Mouse (Mus musculus): ENCODE results near the gene Slc13a2. TPM values are rescaled to one million over a fixed set of nuclear protein-coding genes. Genes with fewer than 3 reads are reported as not detected.

Gene Slc13a2
- polyA plus RNA-seq, 1 experiment from 2014 or later: not detected

GRCm38 (mm10) chr11:78424352-78424751 lies 2.3 kb upstream of the Slc13a2 start:
- 80% methylated on average over 2 of the region's 2 CpGs for WGBS
- Histone ChIP-seq H3K27me3 (ENCODE audit: control insufficient read depth, insufficient read depth, low read length) (no peaks in the 10 kb centered on the region), H3K9me3 (ENCODE audit: control insufficient read depth, low read length) (no peaks in the 10 kb centered on the region), H3K27ac (no peak overlapping the region), H3K4me2 (replicated peaks) (no peak overlapping the region), H3K36me3 (replicated peaks; ENCODE audit: control insufficient read depth, insufficient read depth) (no peaks in the 10 kb centered on the region), H3K4me3 (replicated peaks; ENCODE audit: low read length) (no peak overlapping the region), H3K4me1 (replicated peaks; ENCODE audit: control insufficient read depth, insufficient read depth, low read length) (no peaks in the 10 kb centered on the region), H3K9ac (no peak overlapping the region)
- DNase-seq (ENCODE audit: low spot score): no peak
- no peak for ATAC-seq (ENCODE audit: low FRiP score)

GRCm38 (mm10) chr11:78421201-78422009 lies 612 bp downstream of the Slc13a2 start:
- no peak for ATAC-seq (ENCODE audit: low FRiP score)
- Histone ChIP-seq H3K27ac (no peak overlapping the region), H3K36me3 (replicated peaks; ENCODE audit: control insufficient read depth, insufficient read depth) (no peaks in the 10 kb centered on the region), H3K4me3 (replicated peaks; ENCODE audit: low read length) (no peak overlapping the region), H3K9ac (no peak overlapping the region), H3K4me2 (replicated peaks) (no peak overlapping the region), H3K9me3 (ENCODE audit: control insufficient read depth, low read length) (no peaks in the 10 kb centered on the region), H3K4me1 (replicated peaks; ENCODE audit: control insufficient read depth, insufficient read depth, low read length) (no peaks in the 10 kb centered on the region), H3K27me3 (ENCODE audit: control insufficient read depth, insufficient read depth, low read length) (no peaks in the 10 kb centered on the region)
- WGBS: 71% methylated on average over 13 of the region's 13 CpGs
- no peak for DNase-seq (ENCODE audit: low spot score)

- DNase-seq (ENCODE audit: low spot score) (no peak), ATAC-seq (ENCODE audit: low FRiP score) (no peak)
- no peak overlapping the region for H3K9ac ChIP-seq
- H3K36me3 ChIP-seq (replicated peaks; ENCODE audit: control insufficient read depth, insufficient read depth): no peaks in the 10 kb centered on the region
- no peak overlapping the region for H3K4me2 ChIP-seq (replicated peaks)
- H3K4me3 ChIP-seq (replicated peaks; ENCODE audit: low read length): no peak overlapping the region
- H3K4me1 ChIP-seq (replicated peaks; ENCODE audit: control insufficient read depth, insufficient read depth, low read length): no peaks in the 10 kb centered on the region
- H3K27ac ChIP-seq: no peak overlapping the region
- no peaks in the 10 kb centered on the region for H3K9me3 ChIP-seq (ENCODE audit: control insufficient read depth, low read length)
- WGBS: 80% methylated on average over 12 of the region's 12 CpGs
- H3K27me3 ChIP-seq (ENCODE audit: control insufficient read depth, insufficient read depth, low read length): no peaks in the 10 kb centered on the region
Observed at GRCm38 (mm10) chr11:78420263-78420889, 1.6 kb downstream of the Slc13a2 start.

- Histone ChIP-seq H3K9ac (no peak overlapping the region), H3K4me2 (replicated peaks) (no peak overlapping the region), H3K36me3 (replicated peaks; ENCODE audit: control insufficient read depth, insufficient read depth) (no peaks in the 10 kb centered on the region), H3K4me3 (replicated peaks; ENCODE audit: low read length) (no peak overlapping the region), H3K4me1 (replicated peaks; ENCODE audit: control insufficient read depth, insufficient read depth, low read length) (no peaks in the 10 kb centered on the region), H3K9me3 (ENCODE audit: control insufficient read depth, low read length) (no peaks in the 10 kb centered on the region), H3K27ac (no peak overlapping the region), H3K27me3 (ENCODE audit: control insufficient read depth, insufficient read depth, low read length) (no peaks in the 10 kb centered on the region)
- ATAC-seq (ENCODE audit: low FRiP score) (no peak), DNase-seq (ENCODE audit: low spot score) (no peak)
- WGBS: 85% methylated on average over 6 of the region's 6 CpGs
Observed at GRCm38 (mm10) chr11:78416854-78417253, 5.2 kb downstream of the Slc13a2 start.

- no peak overlapping the region for H3K27ac ChIP-seq
- H3K9ac ChIP-seq: no peak overlapping the region
- no peak overlapping the region for H3K4me2 ChIP-seq (replicated peaks)
- no peak for DNase-seq (ENCODE audit: low spot score)
- H3K27me3 ChIP-seq (ENCODE audit: control insufficient read depth, insufficient read depth, low read length): no peaks in the 10 kb centered on the region
- H3K9me3 ChIP-seq (ENCODE audit: control insufficient read depth, low read length): no peaks in the 10 kb centered on the region
- H3K4me1 ChIP-seq (replicated peaks; ENCODE audit: control insufficient read depth, insufficient read depth, low read length): no peaks in the 10 kb centered on the region
- H3K36me3 ChIP-seq (replicated peaks; ENCODE audit: control insufficient read depth, insufficient read depth): no peaks in the 10 kb centered on the region
- ATAC-seq (ENCODE audit: low FRiP score): no peak
- WGBS: 73% methylated on average over 6 of the region's 6 CpGs
- no peak overlapping the region for H3K4me3 ChIP-seq (replicated peaks; ENCODE audit: low read length)
Observed at GRCm38 (mm10) chr11:78412861-78413260, 9.2 kb downstream of the Slc13a2 start.

GRCm38 (mm10) chr11:78412324-78412850 lies 9.6 kb downstream of the Slc13a2 start:
- H3K9me3 ChIP-seq (ENCODE audit: control insufficient read depth, low read length): no peaks in the 10 kb centered on the region
- no peak overlapping the region for H3K4me3 ChIP-seq (replicated peaks; ENCODE audit: low read length)
- H3K27ac ChIP-seq: no peak overlapping the region
- no peak for ATAC-seq (ENCODE audit: low FRiP score)
- H3K4me1 ChIP-seq (replicated peaks; ENCODE audit: control insufficient read depth, insufficient read depth, low read length): no peaks in the 10 kb centered on the region
- no peaks in the 10 kb centered on the region for H3K36me3 ChIP-seq (replicated peaks; ENCODE audit: control insufficient read depth, insufficient read depth)
- H3K27me3 ChIP-seq (ENCODE audit: control insufficient read depth, insufficient read depth, low read length): no peaks in the 10 kb centered on the region
- 77% methylated on average over 6 of the region's 6 CpGs for WGBS
- no peak for DNase-seq (ENCODE audit: low spot score)
- H3K4me2 ChIP-seq (replicated peaks): no peak overlapping the region
- no peak overlapping the region for H3K9ac ChIP-seq

- no peak for ATAC-seq (ENCODE audit: low FRiP score)
- no peak overlapping the region for H3K4me3 ChIP-seq (replicated peaks; ENCODE audit: low read length)
- 77% methylated on average over 11 of the region's 11 CpGs for WGBS
Observed at GRCm38 (mm10) chr11:78411606-78412323, 10.3 kb downstream of the Slc13a2 start.

GRCm38 (mm10) chr11:78408256-78409240 lies 13.5 kb downstream of the Slc13a2 start:
- Histone ChIP-seq H3K4me2 (replicated peaks) (no peak overlapping the region), H3K9me3 (ENCODE audit: control insufficient read depth, low read length) (no peaks in the 10 kb centered on the region), H3K36me3 (replicated peaks; ENCODE audit: control insufficient read depth, insufficient read depth) (no peaks in the 10 kb centered on the region), H3K27ac (no peak overlapping the region), H3K4me1 (replicated peaks; ENCODE audit: control insufficient read depth, insufficient read depth, low read length) (no peaks in the 10 kb centered on the region), H3K27me3 (ENCODE audit: control insufficient read depth, insufficient read depth, low read length) (no peaks in the 10 kb centered on the region), H3K4me3 (replicated peaks; ENCODE audit: low read length) (no peak overlapping the region), H3K9ac (no peak overlapping the region)
- WGBS: 83% methylated on average over 9 of the region's 9 CpGs
- DNase-seq (ENCODE audit: low spot score) (no peak), ATAC-seq (ENCODE audit: low FRiP score) (no peak)

More at GRCm38 (mm10) chr11:78411606-78412323, 10.3 kb downstream of the Slc13a2 start:
- H3K9me3 ChIP-seq (ENCODE audit: control insufficient read depth, low read length): no peaks in the 10 kb centered on the region
- H3K9ac ChIP-seq: no peak overlapping the region
- no peaks in the 10 kb centered on the region for H3K4me1 ChIP-seq (replicated peaks; ENCODE audit: control insufficient read depth, insufficient read depth, low read length)
- H3K27me3 ChIP-seq (ENCODE audit: control insufficient read depth, insufficient read depth, low read length): no peaks in the 10 kb centered on the region
- H3K36me3 ChIP-seq (replicated peaks; ENCODE audit: control insufficient read depth, insufficient read depth): no peaks in the 10 kb centered on the region
- DNase-seq (ENCODE audit: low spot score): no peak
- H3K27ac ChIP-seq: no peak overlapping the region
- H3K4me2 ChIP-seq (replicated peaks): no peak overlapping the region
